Mouse (Mus musculus) spleen, adult 2 months (tissue): Measurements from ENCODE around the gene Szrd1.

Experiments
- CTCF ChIP-seq: fragments of 200-500 bp; IDR thresholded peaks from 2 replicates; pipeline ENCODE4 v1.5.1; 2011; ENCODE audit warnings: mild to moderate bottlenecking, inconsistent platforms; ENCODE audit not compliant: insufficient read depth, insufficient read length, insufficient replicate concordance; ENCODE audit errors: extremely low read depth
- POLR2A ChIP-seq: fragments of 200-500 bp; IDR thresholded peaks from 2 replicates; pipeline ENCODE4 v1.6.1; 2011; ENCODE audit warnings: low read depth, low read length, inconsistent platforms

GRCm38 (mm10) chr4:141077681-141078509 lies 61.7 kb downstream of the Szrd1 start, which contains the start of gene Necap2:
- TF ChIP-seq CTCF (peak; percentile 90), POLR2A (peak; percentile 87)
